ENCODE assay signal across 8 mouse cellular contexts in genomic region chr13:51101777-51102132, GRCm38 (mm10). TPM values are rescaled to one million over a fixed set of nuclear protein-coding genes. Genes with fewer than 3 reads are reported as not detected.
DNase-seq lines count a peak whose midpoint lies in the region; ATAC-seq and TF ChIP-seq lines count a peak whose summit lies in the region.

No protein-coding gene starts in this region.

- 16% methylated on average over 11 of the region's 11 CpGs for WGBS in cerebellum, adult 2 months
- 34% methylated on average over 11 of the region's 11 CpGs for WGBS in limb, embryonic 11.5 days
- WGBS in stomach, embryonic 14.5 days, result 11% methylated on average over 11 of the region's 11 CpGs

- no peak overlapping the region for H3K27ac ChIP-seq in cerebellum, adult 2 months (ENCODE audit: insufficient read depth, low read length)
- H3K27ac ChIP-seq in limb, embryonic 11.5 days (replicated peaks; ENCODE audit: low read depth, low read length), result no peak overlapping the region; the same call in 1 of the 2 replicates
- peak overlapping the region; percentile 94; the same call in 1 of the 2 replicates for H3K27ac ChIP-seq in stomach, embryonic 14.5 days (ENCODE audit: low read length)

- peak overlapping the region; percentile 92 for H3K4me2 ChIP-seq in limb, embryonic 11.5 days (ENCODE audit: low read depth, severe bottlenecking)
- peak overlapping the region; percentile 39 for H3K4me2 ChIP-seq in stomach, embryonic 14.5 days (replicated peaks; ENCODE audit: low read depth, low read length)

- peak overlapping the region; percentile 98 for H3K9ac ChIP-seq in limb, embryonic 11.5 days (ENCODE audit: low read length)
- peak overlapping the region; percentile 96; the same call in 1 of the 2 replicates for H3K9ac ChIP-seq in stomach, embryonic 14.5 days (replicated peaks; ENCODE audit: low read depth, low read length)

- TF ChIP-seq POLR2A in cerebellum, adult 2 months (IDR thresholded peaks at IDR 0.05; ENCODE audit: borderline replicate concordance, insufficient read depth, low read length), result no peak

- DNase-seq in cerebellum, adult 2 months, result no peak
- DNase-seq in cerebellum, adult 11-12 months, result no peak
- DNase-seq in retina, embryonic 14.5 days (ENCODE audit: low spot score), result peak; percentile 36
- DNase-seq in retina, postnatal 1 day, result no peak
- no peak for DNase-seq in limb, embryonic 11.5 days (ENCODE audit: low spot score)
- DNase-seq in layer of hippocampus, adult 18-20 months (ENCODE audit: low spot score in 2 of 2), result no peak
- no peak for DNase-seq in frontal cortex, postnatal 10 days (ENCODE audit: low spot score in 2 of 2)

- peaks cover 3% of the 10 kb centered on the region; the same call in 1 of the 2 replicates for H3K36me3 ChIP-seq in limb, embryonic 11.5 days (ENCODE audit: control insufficient read depth, insufficient read depth, low read length)
- H3K36me3 ChIP-seq in stomach, embryonic 14.5 days (ENCODE audit: control insufficient read depth, insufficient read depth, low read length), result no peaks in the 10 kb centered on the region

- no peak for ATAC-seq in limb, embryonic 11.5 days (ENCODE audit: insufficient number of reproducible peaks, low FRiP score, low TSS enrichment, low read depth)
- ATAC-seq in stomach, embryonic 14.5 days (ENCODE audit: insufficient number of reproducible peaks, insufficient read depth, low FRiP score, low read depth), result no peak

- no peak for TF ChIP-seq CTCF in cerebellum, adult 2 months (IDR thresholded peaks at IDR 0.05; ENCODE audit: borderline replicate concordance, insufficient read depth, low read depth, low read length)

- H3K27me3 ChIP-seq in cerebellum, adult 2 months (ENCODE audit: control insufficient read depth, insufficient read depth, low read length), result no peaks in the 10 kb centered on the region
- H3K27me3 ChIP-seq in limb, embryonic 11.5 days (ENCODE audit: control insufficient read depth, insufficient read depth, low read length), result no peaks in the 10 kb centered on the region
- H3K27me3 ChIP-seq in stomach, embryonic 14.5 days (ENCODE audit: control insufficient read depth, insufficient read depth, low read length), result no peaks in the 10 kb centered on the region

- H3K9me3 ChIP-seq in limb, embryonic 11.5 days (ENCODE audit: control insufficient read depth, low read length), result peaks cover 8% of the 10 kb centered on the region
- H3K9me3 ChIP-seq in stomach, embryonic 14.5 days (ENCODE audit: control insufficient read depth, low read depth, low read length), result peaks cover 3% of the 10 kb centered on the region; the same call in 1 of the 2 replicates

- no peaks in the 10 kb centered on the region; the same call in 1 of the 2 replicates for H3K4me1 ChIP-seq in cerebellum, adult 2 months (ENCODE audit: control insufficient read depth, insufficient read depth, low read length)
- peaks cover 3% of the 10 kb centered on the region; the same call in 1 of the 2 replicates for H3K4me1 ChIP-seq in limb, embryonic 11.5 days (ENCODE audit: control insufficient read depth, insufficient read depth, low read length)
- 0 out of 2 replicates have a peak, but pooled peaks cover 20% of the 10 kb centered on the region for H3K4me1 ChIP-seq in stomach, embryonic 14.5 days (ENCODE audit: control insufficient read depth, insufficient read depth, low read length)

- peak overlapping the region; percentile 87 for H3K4me3 ChIP-seq in cerebellum, adult 2 months (replicated peaks; ENCODE audit: insufficient read depth, low read depth, low read length)
- H3K4me3 ChIP-seq in limb, embryonic 11.5 days (ENCODE audit: low read depth, low read length), result peak overlapping the region; percentile 84
- peak overlapping the region; percentile 89 for H3K4me3 ChIP-seq in stomach, embryonic 14.5 days (ENCODE audit: low read depth, low read length)

RNA-seq across cellular contexts. Expression of gene Spin1, which starts 1.1 kb away (rescaled TPM):
- polyA plus RNA-seq in cerebellum, adult 2 months (2012; rRNA removed), result 61.6 and 68.0 TPM in 2 replicates
- 136 and 142 TPM in 2 replicates for polyA plus RNA-seq in limb, embryonic 11.5 days (2014; fragmentation: Nextera tagmentation; extraction: Ambion mirVana)
- polyA plus RNA-seq in stomach, embryonic 14.5 days (2014; fragmentation: Nextera tagmentation; extraction: Ambion mirVana), result 95.5 and 98.3 TPM in 2 replicates
- total RNA-seq in layer of hippocampus, adult 18-20 months (2021), result 100 to 1,000 TPM; 168 to 175 TPM
